Mouse (Mus musculus): ENCODE results near the gene Pink1.

- TF ChIP-seq POLR2A (IDR thresholded peaks at IDR 0.05; ENCODE audit: borderline replicate concordance, low read depth, low read length): no peak
- TF ChIP-seq CTCF (IDR thresholded peaks at IDR 0.05; ENCODE audit: low read depth, low read length): no peak
Measured at GRCm38 (mm10) chr4:138339963-138340362, 13.9 kb upstream of the Pink1 start.

Measured in bone marrow macrophage, adult 2 months (primary cell).